Mouse (Mus musculus) left cerebral cortex, adult 9 months (tissue): ENCODE measurements around the gene Ugcg.
"Not testable (repeated sequence)": the region's sequence is repeated elsewhere in the genome, so short reads cannot be mapped to it uniquely, and the experiment has no call there.

Experiments used
- DNase-seq, 2 experiments: peaks; one replicate each; pipeline ENCODE4 v3.0.0; 2022; ENCODE audit warnings: low spot score in 2 of 2

Ugcg gene

DNA sequence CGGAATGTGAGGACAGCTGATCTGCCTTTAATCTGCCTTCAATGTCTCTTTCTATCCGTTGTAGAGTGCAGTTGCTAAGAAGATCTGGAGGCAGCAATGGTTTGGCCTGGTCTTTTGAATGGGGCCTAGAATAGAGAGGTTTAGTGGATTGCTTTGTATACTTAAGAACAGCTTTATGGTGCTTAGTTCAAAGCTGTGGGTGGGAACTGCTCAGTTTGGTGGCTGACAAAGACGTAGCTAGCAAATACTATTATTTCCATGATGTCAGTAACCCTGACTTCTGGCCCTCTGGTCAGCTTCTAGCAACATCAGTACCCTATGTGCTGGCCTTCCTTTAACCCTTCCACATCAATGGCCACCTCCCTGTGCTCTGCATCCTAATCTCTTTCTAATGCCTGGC lies 68.8 kb downstream of the Ugcg start:
- no peak for DNase-seq

DNA sequence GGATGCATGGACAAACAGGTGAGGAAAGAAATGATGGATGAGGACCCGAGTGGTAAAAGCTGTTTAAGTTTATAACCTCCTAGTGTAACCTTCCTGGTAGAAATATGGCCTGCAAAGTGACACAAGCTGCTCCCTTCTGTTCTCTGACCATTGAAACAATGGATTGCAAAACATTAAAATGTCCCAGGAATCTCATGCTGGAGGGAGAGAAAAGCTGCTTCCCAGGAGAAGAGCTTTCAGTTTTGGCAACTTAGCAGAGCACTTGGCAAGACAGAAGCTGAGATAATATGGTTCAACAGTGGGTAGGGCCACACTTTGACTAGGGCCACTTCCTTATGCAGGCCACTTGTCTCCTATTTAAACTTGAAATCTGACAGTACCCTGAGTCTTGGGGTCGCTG lies 69.7 kb downstream of the Ugcg start:
- no peak for DNase-seq

DNA sequence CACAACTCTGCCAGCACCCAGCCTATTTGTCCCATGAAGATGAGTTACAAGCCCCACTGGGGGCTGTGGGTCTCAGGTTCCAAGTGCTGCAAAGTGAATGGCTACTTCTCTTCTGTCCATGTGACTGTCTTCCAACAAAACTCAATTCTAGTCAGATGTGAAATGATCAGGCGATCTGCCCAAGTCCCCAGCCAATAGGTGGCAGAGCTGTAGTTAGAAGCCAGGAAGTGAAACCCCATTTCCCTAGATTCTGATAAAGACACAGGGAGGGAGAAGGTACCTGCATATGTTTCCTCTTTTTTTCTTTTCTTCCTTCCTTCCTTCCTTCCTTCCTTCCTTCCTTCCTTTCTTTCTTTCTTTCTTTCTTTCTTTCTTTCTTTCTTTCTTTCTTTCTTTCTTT lies 70.7 kb downstream of the Ugcg start:
- no peak for DNase-seq

DNA sequence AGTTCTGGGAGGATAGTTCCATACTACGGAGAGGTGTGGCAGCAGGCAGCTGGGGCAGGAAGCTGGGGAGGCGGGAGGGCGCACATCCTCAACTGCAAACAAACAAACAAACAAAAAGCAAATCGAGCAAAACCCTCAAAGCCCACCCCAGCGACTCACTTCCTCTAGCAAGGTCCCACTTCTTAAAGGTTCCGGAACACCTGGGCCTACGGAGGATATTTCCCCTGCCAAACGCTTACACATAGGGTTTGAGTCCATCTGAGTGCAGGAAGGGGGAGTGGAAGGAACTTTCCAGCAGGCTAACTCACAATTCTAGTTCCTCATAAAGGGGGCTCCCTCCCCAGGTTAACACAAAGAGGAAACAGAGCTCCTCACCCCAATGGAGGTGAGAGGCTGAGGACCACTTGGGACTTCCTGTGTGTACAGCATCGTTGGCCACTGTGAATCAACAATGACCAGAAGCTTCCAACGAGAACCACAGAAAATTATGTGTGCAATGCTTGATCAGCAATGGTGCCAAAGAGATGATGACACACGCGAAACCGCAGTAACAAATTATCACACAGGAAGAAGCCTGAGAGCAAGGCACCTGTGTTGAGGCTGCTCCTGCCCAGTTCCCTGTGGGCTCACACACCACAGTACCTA lies 71.9 kb downstream of the Ugcg start:
- no peak for DNase-seq

DNA sequence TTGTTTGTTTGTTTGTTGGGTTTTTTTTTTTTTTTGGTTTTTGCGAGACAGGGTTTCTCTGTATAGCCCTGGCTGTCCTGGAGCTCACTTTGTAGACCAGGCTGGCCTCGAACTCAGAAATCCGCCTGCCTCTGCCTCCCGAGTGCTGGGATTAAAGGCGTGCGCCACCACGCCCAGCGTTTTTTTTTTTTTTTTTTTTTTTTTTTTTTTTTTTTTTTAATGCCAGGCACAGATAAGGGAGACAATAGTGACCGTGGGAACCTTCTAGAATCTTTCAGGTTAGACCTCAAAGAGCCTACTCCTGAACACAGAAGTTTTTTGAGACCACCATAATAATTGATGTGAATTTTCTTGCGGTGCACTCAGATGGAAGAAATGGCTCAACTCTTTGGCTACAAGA lies 72.5 kb downstream of the Ugcg start:
- DNase-seq: not testable (repeated sequence)

DNA sequence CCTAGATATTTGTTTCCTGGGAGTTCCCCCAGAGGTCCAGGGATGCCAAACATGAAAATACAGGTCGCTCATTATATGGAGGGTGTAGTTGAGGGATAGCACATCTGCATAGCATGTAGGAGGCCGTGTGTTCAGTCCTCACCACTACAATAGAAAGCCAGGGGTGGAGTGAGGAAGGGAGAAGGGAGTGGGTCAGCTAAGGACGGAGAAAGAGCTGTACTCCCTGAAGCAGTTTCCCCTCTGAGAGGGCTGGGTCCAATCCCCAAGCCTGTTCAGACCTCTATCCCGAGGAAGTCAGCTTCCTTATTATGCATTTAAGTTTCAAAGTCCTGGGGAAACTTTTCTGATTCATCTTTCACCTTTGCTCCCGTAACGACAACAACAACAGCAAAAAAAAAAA lies 73.1 kb downstream of the Ugcg start:
- DNase-seq: no peak

DNA sequence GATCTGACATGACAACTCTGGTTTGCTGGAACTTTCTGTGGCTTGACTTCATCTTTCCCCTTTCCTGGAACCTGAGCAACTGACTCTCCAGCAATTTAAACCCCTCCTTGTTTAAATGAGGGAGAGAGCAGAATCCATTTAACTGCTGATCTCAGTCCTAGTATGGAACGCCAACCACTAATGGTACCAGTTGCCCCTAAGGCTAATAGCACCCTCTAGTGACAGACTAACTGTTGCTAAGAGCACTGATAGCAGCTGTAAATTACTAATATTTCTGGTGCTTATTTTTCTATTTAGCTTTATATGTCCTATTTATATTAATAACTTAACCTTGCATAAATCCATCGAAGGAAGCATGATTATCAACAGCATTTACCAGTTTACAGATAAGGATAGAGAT lies 74.4 kb downstream of the Ugcg start:
- no peak for DNase-seq

DNA sequence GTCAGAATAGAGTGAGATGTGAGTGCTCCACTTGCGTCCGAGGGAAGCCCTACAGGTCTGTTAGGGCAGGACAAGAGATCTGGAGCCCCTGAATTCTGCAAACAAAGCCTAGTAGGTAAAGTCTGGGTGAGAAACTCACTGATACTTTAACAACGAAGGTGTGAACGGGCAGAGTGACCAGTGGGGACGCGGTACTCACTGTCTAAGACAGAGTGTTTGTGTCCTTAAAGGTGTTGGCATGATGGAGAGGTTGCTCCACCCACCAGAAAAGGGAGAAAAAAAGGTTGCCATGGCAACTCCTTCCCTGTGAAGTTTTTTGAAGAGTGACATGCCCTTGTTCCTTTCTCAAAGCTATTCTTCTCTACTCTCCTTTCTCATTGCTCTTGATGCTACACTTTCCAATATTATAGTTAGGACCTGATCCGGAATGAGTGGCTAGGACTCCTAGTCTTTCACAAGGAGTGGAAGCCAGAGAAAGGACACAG lies 75.6 kb downstream of the Ugcg start:
- no peak for DNase-seq

DNA sequence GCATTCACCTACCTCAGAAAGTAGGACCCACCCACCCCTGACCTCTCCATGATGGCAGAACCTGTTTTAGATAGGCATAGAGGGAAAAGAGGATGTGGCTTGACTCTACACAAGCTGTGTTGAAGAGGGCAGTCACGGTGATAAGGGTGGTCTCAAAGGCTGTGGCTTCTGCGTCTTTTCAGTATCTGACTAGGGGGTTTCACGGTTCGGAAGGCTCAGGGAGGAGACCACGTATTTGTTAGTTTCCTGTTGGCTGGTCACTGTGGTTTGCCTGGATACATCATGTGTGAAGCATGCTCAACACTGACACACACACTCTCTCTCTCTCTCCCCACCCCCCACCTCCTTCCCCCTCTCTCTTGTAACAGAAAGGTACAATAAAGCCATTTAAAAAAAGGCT lies 76.1 kb downstream of the Ugcg start:
- DNase-seq: no peak

DNA sequence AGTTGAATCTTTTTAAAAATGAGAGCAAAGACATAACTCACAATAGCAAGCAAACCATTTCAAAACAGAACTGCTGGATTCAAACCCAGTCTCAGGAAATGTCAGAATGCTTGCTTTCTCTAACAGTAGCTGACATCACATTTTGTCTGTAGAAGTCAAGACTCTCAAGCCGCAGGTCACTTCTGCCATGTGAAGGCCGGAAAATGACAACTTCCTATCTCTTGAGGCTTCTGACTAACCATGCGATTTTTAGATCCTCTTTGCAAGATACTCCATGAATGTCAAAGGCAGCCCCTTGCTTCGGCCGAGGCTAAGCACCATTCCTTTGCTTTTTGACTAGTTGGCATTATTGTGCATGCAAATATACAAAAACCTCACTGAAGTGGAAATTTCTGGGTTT lies 76.6 kb downstream of the Ugcg start:
- no peak for DNase-seq
